Mouse (Mus musculus): ENCODE data around the gene Fam71e1. TPM values are rescaled to one million over a fixed set of nuclear protein-coding genes. Genes with fewer than 3 reads are reported as not detected.
A peak's percentile ranks its signal among the peaks of the same experiment; 100 is the strongest.

Fam71e1 gene
- total RNA-seq, 2 experiments from 2014 or later = 18.6 to 22.8 TPM

DNA sequence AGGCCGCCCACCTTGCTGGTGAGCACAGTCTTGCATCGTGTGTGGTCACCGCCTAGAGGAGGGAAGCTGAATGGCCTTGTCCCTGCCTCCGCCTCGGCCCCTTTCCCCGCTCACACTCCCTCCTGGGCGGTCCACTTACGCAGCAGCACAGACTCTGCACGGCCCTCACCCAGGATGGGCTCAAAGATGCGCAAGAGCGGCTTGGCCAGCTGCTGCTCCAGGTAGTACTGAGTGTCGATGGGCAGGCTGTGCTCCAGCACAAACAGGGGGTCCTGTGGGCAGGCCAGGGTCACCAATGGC lies 37.3 kb downstream of the Fam71e1 start:
- DNase-seq (ENCODE audit: extremely low spot score in 1 of 2, low spot score in 1 of 2) = no peak

DNA sequence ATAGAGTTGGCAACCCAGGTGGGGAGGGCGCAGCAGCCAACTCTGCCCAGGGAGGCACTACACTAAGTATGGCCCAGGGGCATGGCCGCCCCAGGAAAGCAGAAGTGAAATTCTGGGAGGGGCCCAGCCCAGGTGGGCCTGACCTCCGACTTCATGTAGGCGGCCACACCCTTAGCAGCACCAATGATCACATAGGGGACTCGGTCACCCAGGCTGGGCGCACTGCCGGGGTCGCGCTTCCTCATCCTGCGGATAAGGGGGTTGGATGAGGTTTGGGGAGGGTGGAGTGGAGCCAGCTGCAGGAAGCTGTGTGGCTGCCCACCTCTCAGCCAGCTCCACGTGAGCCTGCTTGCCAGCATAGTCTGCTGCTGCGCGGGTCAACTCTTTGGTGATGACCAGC lies 37.9 kb downstream of the Fam71e1 start:
- DNase-seq (ENCODE audit: extremely low spot score in 1 of 2, low spot score in 1 of 2) = no peak

DNA sequence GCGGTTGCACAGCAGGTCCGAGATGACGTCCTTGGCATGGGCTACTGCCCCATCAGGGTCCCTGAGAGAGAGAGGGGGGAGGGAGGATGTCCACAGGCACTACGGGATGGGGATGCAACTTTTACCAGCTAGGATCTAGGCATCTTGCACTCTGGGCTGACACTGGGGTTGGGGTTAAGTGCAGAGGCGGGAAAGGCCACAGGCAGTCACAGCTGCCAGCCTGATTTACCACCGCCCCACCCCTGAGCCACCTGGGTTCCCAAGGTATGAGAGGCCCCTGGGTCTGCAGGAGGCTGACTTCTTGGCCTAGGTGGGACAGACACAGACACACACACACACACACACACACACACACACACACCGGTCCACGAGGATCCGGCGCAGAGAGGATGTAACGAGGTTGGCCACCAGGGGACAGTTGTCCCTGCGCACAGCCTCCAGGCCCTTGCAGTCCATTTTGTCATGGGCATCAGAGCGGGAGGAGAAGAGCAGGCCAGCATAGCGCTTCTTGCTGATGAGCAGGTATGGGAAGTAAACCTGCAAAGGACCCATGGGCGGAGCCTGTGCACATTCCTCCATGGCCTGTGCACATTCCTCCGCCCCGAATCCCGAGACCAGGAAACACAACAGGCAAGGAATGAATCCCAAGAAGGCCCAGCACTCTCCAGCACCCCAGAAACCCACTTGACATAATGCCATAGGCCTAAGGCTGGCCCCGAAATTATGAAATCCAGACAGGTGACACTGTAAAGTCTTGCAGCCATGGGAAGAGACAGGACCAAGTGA lies 38.5 kb downstream of the Fam71e1 start:
- DNase-seq (ENCODE audit: extremely low spot score in 1 of 2, low spot score in 1 of 2) = no peak

DNA sequence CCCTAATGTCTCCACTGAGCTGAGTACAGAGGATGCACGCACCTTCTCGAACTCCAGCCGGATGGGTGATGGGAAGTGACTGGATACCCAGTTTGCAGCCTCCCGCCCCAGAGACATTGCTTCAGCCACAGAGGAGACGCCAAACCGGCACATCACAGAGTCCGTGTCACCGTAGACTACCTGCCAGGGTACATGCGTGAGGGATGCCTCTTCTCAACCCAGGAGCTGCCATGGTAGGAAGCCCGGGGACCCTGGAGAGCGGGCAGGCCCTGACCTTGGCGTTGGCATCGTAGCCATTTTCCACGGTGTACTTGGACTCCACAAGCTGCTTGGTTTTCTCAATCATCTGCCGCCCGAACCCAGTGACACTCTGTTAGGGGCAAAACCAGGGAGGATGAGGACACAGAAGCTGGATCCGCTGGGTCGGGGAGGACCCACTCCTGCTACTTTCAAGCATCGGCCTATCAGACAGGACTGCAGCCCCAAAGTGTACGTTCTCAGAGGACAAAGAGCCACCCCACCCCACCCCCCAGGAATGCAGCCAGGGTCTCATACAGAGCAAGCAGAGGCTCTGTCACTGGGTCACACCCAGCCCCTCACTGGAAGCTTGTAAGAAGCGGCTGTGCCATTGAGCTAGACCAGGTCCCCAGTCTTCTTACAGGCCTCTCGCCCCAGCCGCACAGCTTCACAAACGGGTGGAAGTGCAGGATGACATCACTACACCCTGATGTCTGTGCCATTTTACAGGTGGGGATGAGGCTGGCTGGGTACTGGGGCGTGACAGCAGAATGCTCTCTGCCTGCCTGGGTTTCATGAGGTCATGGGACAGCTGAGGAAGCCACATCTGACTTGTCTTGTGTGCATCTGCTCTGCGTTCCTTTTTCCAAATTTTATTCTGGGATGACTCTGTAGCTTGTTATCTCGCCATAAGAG lies 39.5 kb downstream of the Fam71e1 start:
- DNase-seq (ENCODE audit: extremely low spot score in 1 of 2, low spot score in 1 of 2) = no peak

DNA sequence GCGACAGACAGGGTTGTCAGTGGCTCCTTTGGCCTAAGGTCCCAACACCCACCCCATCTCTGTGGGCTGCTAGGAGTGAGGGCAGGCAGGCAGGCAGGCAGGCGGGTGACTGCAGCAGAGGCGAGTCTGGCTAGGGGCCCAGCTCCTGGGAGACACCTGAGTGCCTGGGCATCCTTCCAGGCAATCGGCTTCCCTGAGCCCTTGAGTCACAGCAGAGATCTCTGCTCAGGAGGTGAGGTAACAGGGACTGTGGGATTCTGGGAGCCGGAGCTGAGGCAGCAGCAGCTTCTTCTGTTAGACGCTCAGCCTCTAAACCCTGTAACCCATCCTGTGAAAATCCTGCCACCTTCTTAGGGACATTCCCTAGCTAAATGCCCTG lies 40.2 kb downstream of the Fam71e1 start:
- peak in 1 of 2 experiments; percentile 38 for DNase-seq (ENCODE audit: extremely low spot score in 1 of 2, low spot score in 1 of 2)

DNA sequence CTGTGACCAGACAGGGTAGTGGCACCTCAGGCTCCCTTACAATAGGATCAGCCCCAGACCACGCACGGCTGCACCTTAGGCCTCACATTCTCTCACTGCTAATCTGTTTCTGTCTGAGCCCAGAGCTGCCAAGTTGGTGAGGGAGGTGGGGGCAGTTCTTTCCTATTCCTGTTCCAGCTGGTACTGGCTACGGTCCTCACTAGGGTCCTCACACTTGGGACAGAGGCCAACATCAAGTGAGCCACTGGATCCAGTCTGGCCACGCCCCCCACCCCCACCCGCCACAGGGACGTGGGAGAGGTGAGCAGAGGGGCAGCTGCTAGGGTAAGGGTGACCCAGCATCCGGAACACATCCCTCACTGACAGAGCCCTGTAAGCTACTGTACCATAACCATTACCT lies 40.6 kb downstream of the Fam71e1 start:
- DNase-seq (ENCODE audit: extremely low spot score in 1 of 2, low spot score in 1 of 2) = no peak

DNA sequence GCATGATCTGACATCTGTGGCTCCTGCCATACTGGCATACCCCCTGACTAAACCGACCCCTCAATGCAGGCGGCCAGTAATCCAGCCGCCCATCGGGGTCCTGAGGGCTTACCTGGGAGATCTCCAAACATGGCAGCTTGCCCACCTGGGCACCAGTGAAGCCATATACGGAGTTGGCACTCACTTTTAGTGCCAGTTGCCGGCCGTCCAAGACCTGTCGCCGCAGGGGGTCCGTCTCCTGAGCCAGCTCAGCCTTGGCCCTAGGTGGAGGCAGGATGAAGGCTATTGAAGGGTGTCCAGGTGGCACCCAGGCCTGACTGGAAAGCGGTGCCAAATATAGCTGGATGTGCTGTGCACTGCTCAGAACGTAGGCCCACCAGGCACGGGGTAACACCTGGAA lies 41.1 kb downstream of the Fam71e1 start:
- no peak for DNase-seq (ENCODE audit: extremely low spot score in 1 of 2, low spot score in 1 of 2)

DNA sequence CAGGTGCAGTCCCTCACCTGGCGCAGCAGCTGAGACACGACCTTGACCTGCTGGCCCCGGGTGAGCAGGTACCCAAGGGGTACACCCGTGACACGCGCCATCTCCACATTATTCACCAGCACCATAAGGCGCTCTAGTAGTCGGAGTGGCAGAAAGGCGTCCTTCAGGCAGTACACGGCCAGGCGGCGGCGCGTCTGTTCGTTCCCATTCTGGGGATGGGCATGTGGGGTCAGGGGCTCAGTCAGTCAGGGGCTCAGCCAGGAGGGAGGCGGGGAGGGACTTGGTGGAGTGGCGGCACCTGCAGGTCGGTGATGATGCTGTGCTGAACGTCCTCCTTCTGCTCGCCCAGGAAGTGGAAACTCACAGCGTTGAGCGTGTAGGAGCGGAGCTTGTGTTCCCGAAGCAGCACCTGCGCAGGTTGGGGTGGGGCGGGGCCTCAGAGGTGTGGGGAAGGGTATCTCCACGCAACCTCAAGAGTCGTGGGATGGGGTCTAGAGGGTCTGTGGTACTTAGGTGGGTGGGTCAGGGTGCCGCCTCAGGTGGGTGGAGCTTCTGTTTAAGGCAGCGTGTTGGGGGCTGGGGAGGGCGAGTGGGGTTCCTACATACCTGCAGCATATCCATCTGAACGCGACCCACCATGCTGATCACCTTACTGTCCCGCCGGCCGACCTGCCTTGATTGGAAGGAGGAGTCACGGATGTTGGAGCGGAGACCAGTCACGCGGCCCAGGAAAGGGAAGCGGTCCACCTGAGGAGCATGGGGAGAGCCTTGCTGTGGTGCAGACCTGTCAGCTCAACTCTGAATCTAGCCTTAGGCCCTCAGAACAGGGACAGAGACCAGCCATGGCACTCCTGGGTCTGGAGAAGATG lies 42.6 kb downstream of the Fam71e1 start:
- no peak for DNase-seq (ENCODE audit: extremely low spot score in 1 of 2, low spot score in 1 of 2)

DNA sequence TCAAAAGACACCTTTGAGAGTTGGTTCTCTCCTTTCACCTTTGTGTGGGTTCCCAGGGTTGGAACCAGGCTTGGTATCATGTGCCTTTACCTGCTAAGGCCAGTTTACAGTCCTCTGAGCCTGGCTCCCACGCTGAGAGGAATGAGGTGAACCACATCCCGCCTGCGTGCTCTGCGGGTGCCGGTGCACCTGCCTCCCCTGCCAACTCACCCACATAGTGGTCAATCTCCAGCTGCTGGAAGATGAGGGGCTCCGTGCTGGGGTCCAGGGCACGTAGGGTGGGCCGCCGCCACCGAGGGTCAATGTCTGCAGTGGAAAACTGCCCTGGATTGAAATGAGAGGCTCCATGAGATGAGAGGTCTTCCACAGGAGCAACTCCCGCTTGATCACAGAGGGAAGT lies 46.2 kb downstream of the Fam71e1 start:
- DNase-seq (ENCODE audit: extremely low spot score in 1 of 2, low spot score in 1 of 2) = no peak

DNA sequence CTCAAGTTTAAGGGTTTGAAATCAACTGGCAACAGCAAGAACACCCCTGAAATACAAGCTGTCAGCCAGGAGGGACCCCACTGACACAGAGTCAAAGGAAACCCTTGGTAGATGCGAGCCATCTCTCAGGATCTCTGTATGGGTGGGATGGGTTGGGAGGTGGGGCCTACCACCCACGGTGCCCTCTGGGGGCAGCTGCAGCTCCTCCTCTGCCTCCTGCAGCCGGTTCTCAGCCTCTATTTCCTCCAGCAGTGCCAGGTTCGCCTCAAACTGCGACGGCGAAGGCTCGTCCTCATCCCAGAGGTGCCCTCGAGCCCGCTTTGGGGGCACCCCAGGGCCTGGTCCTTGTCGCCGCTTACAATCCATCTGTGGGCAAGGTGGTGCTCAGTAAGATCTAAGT lies 46.7 kb downstream of the Fam71e1 start:
- DNase-seq (ENCODE audit: extremely low spot score in 1 of 2, low spot score in 1 of 2) = no peak

DNA sequence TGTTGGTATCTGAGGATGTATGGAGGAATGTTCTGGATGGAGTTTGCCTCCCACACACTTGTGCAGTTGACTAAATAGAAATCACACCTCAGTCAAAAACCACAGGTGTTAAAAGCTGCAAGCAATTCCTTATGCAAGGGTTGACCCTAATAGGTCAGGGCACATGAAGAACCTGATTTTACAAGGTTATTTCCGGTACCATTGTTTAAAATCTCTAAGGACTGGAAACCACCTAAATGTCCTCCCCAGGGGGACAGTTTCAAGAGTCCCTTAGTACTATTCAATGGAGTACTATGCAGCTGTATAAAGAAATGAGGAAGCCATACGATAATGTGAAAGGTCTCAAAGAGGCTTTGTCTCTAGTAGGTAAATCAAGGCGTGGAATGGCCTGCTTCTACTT lies 49.9 kb downstream of the Fam71e1 start:
- no peak for DNase-seq (ENCODE audit: extremely low spot score in 1 of 2, low spot score in 1 of 2)

DNA sequence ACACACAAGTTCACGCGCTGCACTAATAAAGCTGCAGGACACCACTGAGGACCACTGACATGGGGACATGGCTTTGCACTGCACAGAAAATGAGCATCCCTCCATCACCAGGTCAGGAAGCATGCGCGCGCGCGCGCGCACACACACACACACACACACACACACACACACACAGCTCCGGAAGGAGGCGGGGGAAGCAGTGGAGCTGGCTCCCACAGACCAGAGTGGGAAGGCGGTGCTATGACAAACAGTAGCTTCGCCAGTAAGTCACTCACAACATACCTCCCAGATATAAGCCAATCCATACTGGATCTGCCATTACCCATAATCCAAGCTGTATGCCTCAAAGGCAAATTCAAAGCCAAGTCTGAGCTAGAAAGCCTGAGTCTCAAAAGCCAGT lies 50.7 kb downstream of the Fam71e1 start:
- DNase-seq (ENCODE audit: extremely low spot score in 1 of 2, low spot score in 1 of 2) = no peak

DNA sequence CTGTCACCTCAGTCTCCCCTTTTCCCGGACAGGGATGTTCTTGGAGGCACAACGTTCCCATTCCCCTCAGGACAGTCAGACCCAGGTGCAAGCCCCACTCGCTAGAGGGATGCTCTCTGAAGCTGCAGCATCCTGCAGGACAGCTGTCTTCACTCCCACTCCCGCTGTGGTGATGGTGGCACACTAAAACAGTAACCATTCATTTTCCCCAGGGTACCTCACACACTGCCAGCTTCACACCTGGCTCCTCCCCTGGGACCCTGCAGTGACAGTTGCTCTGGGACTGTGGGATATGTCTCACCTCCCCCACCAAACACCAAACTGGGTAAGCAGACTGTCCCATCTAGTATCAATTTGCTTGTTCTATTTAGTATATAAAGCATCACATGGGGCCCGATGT lies 51.3 kb downstream of the Fam71e1 start:
- no peak for DNase-seq (ENCODE audit: extremely low spot score in 1 of 2, low spot score in 1 of 2)

DNA sequence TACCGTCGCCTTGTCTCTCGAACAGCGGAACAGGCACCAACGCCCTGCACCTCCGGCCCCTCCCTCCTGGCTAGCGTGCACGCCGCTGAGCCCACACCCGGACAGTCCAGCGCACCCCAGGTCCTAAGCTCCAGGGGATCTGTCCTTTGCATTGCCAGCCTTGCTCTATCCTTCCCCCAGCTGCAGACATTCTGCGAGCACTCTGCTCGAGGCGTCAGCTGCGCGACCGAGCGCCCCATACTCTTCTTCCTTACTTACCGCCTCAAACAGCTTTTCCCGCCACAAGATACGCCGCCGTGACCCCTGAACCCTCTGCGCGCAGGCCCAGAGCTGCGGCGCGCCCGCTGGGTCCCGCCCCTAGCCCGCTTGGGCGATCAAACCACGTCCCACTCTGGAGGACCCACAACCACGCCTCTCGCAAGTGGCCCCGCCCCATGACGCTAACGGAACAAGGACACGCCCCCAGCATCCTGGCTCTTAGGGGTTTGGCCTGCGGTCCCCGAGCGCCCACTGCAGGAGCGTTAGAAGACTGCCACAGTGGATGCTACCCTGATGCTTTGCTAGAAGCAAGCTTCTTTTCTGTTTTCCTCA lies 52.2 kb downstream of the Fam71e1 start, which contains the start of gene Pold1:
Pold1 (minus strand) TSS at position 353 of the 591 bp plus-strand sequence.
- DNase-seq (ENCODE audit: extremely low spot score in 1 of 2, low spot score in 1 of 2) = peak; percentile 95 to 97

DNA sequence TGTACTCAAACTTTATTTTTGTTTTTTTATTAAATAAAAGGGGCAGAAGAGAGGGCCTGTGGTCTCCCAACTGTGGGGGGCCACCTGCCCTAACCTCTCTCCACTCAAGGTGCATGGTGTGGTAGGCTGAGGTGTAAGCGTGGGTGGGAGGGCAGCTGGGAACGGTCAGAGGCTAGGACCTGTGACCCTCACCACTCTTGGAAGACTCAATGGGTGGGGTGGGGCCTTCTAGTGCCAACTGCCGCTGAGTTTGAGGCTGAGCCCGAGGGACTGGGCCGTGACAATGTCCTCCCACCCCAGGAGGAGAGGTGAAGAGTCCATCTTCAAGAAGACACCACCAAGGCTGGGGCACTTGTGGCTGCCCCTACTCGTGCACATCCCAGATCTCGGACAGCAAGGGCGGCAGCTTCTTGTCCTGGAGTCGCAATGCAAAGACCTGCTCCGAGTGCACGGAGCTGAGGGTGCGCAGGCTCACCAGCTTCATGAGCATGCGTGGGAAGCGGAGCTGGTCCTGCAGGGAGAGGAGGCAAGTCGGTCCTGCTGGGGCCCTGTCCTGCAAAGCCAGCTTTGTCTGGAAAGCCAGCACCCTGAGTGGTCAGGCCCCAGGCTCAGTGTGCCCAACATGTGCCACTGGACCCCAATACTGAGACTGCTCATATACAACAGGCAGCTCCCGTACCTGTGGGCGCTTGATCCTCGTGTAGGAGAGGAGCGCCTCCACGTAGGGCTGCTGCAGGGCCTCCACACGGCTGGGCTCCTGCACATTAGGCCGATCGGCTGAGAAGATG lies 53.4 kb downstream of the Fam71e1 start:
- DNase-seq (ENCODE audit: extremely low spot score in 1 of 2, low spot score in 1 of 2) = no peak

DNA sequence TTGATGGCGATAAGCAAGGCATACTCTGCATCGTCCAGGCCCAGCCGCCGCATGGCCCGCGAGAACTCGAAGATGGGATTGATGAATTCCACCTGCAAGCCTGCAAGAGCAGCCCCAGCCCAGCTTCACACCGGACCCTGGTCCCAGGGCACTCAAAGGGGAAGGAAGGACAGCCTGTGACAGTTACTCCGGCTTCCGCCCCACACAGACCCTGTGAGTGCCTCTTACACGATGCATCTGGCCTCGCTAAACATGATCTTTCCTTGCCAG lies 54.0 kb downstream of the Fam71e1 start:
- no peak for DNase-seq (ENCODE audit: extremely low spot score in 1 of 2, low spot score in 1 of 2)

Data from layer of hippocampus, postnatal 25 days (tissue).